Mouse (Mus musculus): ENCODE results near the gene Abhd14b.

DNA sequence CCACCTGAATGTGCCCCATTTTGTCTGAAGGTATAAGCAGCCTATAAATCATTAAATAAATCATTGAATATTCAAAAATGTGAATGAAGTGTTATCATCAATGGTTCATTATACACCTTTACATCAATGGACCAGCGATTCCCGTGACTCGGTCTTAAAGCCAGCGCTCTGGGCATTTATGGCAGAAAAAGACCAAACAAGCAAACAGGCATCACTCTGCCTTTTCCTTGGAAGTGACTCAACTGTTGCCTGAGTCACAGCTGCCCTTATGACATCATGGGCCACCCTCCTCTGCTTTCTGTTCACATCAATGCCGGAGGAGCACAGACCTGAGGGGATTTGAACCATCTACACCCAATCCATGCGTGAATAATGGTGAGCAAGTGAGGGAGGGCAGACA lies 52.4 kb downstream of the Abhd14b start, which contains the start of gene Iqcf1:
- TF ChIP-seq MAFK (IDR thresholded peaks at IDR 0.05; ENCODE audit: insufficient read depth, low read depth, low read length) (no peak), ZNF384 (IDR thresholded peaks at IDR 0.05; ENCODE audit: low read depth, low read length) (no peak), ZC3H11A (IDR thresholded peaks at IDR 0.05; ENCODE audit: borderline replicate concordance, low read depth, low read length) (no peak), CHD2 (IDR thresholded peaks at IDR 0.05; ENCODE audit: low read depth, low read length) (no peak)
